Mouse (Mus musculus) left cerebral cortex, adult 9 months (tissue): ENCODE data around the gene Tlnrd1.

ENCODE experiments used
- DNase-seq, 2 experiments: peaks; one replicate each; pipeline ENCODE4 v3.0.0; 2022; ENCODE audit warnings: low spot score in 2 of 2

Gene Tlnrd1

DNA sequence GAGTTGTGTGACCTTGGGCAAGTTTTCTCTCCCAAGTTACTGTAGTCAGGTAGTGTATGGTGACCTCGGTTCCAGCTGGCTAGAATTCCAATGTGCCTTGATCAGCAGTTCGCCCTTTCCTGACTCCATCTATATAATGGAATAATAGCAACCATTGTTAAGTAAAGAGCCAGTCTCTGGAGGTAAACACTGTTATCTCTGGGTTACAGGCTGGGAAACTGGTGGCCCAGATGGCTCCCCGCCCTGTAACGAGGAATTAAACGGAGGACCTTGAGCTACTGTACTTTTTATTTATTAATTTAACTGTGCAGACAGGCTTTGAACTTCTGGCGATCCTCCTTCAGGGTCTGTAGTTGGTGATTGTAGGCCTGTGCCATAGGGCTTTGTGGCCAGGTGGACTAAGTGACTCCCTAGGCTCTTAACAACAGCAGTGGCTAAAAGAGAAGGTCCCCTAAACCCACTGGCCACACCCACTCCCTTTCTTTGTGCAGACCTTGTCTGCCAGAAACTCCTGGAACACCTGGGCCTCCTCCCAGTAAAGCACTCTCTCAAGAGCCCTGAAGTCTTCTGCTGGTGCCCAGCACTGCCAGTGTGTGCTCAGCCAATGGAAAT is 922 bp upstream of the Tlnrd1 start:
- DNase-seq: no peak

DNA sequence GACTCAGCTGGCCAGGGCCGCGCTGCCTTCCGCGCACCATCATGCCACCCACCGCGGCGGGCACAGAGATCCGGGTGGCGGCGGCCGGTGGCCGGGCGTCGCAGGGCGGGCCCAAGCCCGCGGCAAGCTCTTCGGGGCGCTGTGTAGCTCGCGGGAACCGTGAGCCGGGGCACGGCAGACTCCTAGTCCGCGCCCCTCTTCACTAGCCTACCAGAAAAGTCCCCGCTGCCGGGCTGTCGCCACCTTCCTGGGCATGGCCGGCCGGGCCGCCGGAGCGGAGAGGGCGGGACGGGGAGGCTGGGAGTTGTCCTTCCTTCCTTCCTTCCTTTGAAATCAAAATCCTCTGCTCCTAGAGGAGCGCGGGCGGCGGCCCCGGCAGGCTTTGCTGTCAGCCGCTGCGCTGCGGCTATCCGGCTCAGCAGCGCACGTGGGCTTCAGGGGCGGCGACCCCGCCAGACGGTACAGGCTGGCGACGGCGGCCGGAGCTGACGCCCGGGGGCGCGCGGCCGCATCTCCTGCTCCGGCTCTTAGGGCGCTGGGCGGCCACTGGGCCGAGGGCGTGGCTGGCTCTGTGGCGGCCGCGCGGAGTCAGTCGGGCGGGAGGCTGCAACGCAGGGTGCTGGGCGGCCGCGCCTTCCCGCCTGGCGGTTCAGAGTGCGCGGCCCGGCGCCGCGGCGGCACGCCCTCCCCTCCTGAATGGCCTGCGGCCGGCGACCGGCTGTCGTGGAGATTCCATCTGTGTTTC is 657 bp downstream of the Tlnrd1 start:
- peak in 1 of 2 experiments; percentile 55 for DNase-seq

DNA sequence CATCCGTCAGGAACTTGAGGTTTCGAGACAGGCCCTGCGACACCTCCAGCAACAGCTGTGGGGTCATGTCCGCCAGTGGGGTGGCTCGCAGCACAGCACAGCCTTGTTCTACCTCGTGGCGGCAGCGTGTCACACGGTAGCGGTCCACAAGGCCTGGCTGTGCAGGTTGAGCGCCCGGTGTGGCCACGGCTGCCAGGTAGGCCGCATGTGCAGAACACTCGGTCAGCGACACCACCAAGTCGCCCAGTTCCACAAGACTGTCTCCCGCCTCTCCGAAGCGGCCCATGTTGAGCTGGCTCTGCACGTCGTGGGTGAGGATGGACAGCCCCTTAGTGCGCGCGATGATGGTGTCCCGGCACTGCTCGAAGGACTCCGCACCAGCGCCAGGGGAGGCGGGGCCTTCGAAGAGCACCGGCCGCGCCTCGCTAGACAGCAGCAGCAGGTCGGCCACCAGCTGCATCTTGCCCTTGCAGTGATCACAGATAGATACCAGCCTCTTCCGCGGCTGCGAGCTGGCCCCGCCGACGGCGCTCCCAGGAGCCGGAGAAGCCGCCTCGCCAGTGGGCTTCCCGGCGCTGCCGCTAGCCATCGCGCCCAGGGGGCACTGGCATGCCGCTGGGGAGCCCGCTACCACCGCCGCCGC is 1.4 kb downstream of the Tlnrd1 start:
- DNase-seq: peak in 1 of 2 experiments; percentile 30

DNA sequence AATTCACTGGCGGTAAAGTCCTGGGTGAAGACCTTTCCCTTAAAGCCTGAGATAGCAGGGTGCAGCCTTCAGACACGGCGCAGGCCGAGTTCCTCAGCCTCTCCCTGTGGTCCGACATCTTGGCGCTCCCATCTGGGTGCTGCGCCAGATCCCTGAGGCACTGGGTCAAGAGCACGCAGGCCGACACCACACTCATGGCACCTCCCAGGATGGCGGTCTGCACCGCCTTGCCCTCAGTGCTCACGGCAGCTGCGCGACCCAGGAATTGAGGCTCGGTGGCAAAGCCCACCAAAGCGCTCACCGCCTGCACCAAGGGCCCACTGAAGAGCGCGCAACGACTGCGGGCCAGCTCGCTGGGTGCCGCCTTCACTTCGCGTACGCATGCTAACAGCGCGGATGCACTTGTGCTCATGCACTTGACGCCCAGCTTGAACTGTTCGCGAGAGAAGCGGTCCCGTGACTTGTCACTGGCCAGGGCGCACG is 1.9 kb downstream of the Tlnrd1 start:
- no peak for DNase-seq

DNA sequence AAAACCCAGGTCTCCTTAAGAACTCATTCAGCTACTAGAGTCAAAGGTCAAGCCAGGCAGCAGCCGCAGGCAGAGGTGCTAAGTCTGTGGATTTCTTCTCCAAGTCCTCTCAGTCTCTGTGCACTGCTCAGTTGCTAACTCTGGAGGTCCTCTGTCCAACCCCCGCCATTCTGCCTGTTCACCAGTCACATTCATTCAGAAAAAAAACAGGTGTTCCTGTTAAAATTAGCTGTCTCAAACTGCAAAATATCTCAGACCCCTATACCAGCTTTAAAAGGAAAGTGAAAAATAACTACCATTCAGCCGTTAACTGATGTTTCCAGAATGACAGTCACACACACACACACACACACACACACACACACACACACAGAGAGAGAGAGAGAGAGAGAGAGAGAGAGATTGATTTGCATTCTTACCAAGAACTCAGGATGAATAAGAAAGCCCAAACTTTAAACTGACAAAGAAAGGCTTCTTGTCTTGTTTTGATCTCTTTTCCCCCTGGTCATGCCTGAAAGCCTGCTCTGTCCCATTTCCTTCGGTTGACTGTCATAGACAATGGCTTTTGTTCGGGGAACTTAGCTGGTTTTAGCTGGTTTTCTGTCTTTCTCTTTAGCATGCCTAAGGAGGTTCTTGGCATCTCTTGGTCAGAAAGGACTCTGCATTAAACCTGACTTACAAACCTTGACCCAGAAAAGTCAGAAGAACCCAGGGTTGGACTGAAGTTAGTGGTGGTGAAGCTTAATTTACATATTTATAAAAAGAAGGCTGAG is 5.2 kb downstream of the Tlnrd1 start:
- DNase-seq: no peak

DNA sequence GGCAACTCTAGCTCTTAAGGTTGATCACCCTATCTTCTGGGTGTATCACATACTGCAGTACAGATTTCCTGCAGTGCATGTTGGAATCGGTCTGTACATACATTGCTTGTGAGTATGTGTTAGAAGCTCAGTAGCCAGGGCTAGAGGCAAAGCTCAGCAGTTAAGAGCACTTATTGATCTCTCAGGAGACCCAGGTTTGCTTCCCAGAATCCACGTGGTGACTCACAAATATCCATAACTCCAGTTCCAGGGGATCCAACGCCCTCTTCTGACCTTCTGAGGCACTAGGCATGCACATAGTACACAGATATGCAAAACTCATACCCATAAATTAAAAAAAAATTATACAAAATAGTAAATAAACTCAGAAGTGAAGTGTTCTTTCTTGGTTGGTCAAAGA is 7.0 kb downstream of the Tlnrd1 start:
- DNase-seq: no peak

DNA sequence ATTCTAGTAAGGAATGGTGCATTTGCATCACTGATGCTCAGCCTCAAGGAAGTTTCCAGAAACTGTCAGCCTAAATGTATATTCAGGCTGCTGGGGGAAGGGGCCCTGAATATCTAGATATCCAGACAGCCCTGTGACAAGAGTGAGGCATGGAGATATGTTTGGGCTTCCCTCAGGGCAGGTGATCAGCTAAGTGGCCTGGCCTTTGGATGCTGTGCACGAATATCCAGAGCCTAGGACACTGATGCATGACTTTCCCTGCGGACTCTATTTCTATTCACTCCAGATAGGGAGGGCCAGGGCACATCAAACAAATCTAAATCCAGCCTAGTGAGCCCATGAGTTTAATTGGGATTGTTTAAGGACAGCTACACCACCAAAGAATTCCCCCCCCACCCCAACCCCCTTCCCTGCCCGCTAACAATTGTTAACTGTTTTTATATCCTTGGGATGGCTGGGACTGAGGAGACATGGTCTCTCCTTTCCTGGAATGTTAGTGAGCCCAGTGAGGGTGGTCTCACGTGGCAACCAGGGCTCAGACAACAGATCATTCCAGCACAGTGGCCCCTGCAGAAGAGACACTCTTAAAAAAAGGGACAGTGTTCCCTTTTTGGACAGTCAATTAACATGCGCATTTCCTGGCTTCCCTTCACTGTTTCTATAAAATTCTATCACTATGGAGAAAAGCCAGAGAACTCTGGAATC is 14.1 kb downstream of the Tlnrd1 start:
- DNase-seq: no peak

DNA sequence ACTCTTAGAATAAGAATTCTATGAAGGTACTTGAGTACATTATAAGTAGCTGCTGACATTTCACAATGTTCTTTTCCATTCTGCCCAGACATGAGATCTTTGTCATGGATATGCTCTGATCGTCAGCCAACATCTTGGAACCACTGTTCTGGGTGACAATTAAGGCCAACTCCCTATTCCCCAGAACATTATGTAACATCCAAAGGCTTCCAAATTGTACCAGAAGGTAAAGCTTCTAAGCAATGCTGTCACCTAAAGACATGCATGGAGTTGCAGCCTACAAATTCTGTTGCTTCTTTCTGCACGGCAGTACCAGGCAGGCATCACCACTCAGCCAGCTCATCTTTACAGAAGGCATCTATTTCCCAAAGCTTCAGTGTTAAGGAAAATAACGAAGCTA is 15.9 kb downstream of the Tlnrd1 start:
- DNase-seq: no peak

DNA sequence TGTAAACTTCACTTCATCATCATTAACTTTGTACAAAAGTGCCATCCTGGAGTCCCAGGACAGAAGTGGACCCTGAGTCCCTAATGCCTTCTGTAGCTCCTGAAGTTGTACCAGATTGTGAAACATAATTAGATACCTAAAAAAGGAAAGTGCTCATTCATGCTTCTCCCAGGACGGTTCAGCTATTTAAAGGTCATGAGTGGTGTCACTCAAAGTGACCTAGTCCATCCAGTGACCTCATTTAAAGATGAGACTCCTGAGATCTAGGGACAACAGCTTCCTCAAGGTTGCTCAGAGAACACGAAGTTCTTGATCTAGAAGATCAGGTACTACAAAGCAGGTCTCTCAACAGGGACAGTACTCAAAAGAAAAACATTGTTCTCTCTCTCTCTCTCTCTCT is 20.6 kb downstream of the Tlnrd1 start:
- no peak for DNase-seq

DNA sequence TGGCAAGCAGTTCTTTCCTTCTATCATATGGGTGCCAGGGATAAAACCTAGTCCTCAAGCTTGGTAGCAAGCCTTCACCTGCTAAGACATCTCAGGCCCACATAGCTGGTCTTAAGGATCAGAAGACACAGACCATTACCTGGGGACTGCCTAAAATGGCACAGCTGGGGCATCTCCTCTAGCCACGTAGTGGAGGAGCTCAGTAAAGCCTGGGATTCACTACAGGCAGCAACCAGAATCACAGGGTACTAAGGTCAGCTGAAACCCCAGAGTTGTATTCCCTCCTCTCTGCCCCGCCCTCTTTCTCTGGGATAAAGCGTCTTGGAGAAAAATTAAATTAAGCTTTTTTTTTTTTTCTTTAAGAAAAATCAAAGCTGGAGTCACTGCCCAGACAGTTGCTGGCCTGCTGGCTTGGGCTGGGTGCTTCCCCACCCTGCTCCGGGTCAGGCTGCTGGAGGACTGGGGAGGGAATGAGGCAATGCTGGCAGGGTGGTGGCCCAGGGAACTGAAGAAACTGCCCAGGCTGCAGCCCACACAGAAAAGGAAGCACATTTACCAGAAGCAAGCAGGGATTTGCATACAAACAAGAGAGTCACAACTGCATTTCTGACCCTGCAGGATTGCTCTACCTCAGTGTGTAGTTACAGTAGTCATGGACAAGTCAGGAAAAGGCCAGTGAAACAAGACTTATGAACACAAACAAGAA is 24.6 kb downstream of the Tlnrd1 start:
- no peak for DNase-seq

DNA sequence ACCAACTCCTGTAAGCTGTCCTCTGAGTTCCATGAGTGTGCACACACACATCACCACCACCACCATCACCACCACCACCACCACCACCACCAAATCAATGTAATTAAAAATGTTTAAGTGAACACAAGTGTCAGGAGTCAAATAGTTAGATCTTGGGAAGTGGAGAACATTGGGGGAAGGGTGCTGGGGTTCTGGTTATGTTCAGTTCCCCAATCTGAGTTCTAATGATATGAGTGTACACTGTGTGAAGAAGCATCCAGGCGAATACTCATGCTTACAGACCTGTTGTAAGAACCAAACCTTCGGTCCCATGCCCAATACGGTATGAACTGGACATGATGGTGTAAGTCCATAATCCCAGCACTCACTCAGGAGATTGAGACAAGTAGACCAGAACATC is 26.2 kb downstream of the Tlnrd1 start:
- DNase-seq: no peak

DNA sequence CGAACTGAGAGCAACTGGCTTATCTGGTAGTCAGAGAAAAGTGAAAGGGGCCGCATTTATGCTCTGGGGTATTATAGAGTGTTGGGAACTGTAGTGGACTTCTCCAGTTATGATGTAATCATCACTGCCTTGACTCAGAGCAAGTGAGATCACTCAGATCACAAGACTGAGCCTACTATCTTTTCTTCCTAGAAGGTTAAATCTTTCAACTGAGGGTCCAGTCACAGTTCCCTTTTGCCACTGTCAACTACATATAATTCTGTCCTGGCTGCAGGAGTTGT is 27.0 kb downstream of the Tlnrd1 start:
- no peak for DNase-seq

DNA sequence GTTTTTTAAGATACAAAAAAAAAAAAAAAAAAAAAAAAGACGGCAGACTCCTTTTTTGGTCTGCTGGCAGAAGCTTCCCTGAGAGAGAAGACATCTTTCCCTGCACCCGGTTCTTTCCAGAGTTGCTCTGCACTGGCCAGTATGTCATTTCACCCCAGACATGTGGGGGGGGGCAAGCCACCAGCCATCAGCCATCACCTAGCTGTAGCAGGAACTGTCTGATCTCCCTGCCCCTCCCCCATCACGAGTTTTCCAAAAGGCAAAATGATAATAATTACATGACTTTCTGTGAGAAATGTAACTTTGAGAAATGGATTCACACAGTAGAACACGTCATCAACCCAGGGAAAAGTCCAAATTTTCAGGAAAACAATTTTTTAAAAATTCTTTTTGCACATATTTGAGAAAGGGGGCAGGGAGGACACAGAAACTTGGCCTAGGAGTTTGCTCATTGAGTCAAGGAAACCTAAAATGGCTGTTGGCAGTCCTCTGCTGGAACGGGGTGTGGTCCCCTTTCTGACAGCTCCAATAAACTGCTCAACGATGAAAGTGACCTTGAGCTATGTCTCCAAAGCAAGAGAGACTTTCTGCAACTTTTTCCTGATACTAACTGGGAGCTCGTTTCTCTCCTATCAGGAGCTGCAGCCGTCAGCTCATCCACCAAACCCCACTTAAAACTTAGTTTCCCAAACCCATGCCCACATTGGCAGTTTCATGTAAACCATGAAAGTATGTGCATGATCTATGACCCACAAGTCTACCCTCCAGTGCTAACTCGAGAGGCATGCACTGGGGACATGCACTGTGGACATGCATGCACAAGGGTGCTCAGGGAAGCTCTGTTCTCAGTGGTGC is 27.5 kb downstream of the Tlnrd1 start:
- DNase-seq: no peak

DNA sequence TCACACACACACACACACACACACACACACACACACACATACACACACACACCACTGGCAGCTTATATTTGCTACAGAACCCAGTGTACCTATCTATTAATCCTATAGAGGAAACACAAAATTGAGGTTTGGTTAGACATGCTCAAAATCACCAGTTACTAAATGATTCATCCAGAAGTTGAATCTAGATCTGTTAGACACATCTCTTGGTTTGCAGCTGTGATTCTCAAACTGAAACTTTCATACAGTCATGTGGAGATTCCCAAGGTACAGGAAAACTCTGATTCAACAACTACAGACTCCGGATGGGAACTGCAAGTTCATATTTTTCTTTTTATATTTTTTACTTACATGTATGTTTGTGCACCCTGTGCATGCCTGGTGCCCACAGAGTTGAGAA is 28.9 kb downstream of the Tlnrd1 start:
- no peak for DNase-seq

DNA sequence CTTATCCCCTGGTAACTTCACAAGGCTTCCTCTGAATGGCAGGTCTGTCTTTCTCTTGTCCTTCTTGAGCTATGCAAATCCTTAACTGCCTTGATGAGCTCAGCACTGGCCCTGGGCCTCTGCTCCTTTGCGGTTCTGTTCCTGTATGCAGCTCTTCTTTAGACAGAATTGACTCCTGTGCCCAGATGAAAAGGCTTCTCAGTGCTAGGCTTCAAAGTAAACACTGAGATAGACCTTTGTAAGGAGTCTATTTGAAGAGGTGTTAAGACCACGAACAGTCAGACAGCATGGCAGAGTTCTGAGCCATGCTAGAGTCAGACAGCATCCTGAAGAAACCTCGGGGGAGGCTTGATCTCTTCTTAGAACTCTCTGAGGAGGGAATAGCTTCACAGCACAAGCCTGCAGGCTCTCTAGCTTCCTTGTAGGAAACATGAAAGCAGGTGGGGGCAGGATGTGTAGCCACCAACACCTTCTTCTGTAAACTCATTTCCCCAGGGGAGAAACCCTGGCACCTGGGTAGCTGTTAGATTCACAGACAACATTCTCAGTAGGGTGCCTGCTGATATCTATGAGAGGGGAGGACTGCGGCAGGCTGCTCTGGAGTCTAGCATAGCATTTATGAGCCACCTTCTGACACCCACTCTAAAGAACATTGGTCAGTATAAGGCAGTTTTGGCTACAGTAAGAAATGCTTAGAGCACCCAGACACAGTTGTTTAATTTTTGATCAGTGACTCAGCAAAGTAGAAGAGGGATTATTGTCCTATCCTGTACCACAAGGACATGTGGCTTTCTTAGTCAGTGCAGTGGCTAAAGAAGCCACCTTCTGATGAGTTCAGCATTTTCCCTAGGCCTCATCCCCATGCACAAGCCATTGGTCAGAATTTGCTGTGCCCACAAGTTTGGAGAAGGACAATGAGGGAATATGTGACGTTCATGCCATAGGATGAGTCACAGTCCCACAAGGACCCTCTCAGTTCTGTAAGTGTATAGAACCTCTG is 31.4 kb downstream of the Tlnrd1 start:
- DNase-seq: no peak

DNA sequence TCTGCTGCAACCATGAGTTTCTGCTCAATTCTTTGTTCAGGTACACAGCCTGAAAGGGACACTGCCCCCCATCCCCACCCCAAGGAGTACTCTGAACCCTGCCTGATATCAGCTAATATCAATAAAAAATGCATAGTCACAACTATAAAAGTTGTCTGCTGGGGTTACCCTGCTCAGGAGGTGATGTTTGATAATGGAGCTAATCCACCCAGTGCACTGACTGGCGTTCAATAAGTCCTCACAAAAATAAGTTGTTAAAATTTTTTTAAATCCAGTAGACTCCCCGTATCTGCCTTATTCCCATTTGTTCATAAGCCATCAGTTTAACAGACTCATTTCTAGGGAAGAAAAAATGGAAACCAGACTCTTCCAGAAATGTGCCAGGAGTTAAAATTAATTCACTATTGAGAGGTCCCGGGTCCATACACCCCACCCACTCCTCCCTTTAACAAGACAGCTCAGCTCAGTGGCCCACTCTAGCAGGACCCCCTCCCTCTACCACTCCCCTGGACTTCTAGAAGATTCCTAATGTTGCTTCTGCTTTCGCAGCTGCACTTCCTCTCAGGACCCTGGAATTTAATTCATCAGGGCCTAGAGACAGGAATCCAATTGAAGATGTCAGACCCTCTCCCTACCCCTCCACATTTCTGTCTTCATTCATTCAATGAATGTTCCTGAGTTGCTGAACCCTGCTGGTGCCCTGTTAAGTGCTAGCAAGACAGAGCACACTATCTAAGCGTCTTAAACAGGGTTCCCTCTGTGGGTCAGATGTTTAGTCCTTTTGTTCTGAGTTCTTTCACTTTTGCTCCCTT is 32.3 kb downstream of the Tlnrd1 start:
- no peak for DNase-seq

DNA sequence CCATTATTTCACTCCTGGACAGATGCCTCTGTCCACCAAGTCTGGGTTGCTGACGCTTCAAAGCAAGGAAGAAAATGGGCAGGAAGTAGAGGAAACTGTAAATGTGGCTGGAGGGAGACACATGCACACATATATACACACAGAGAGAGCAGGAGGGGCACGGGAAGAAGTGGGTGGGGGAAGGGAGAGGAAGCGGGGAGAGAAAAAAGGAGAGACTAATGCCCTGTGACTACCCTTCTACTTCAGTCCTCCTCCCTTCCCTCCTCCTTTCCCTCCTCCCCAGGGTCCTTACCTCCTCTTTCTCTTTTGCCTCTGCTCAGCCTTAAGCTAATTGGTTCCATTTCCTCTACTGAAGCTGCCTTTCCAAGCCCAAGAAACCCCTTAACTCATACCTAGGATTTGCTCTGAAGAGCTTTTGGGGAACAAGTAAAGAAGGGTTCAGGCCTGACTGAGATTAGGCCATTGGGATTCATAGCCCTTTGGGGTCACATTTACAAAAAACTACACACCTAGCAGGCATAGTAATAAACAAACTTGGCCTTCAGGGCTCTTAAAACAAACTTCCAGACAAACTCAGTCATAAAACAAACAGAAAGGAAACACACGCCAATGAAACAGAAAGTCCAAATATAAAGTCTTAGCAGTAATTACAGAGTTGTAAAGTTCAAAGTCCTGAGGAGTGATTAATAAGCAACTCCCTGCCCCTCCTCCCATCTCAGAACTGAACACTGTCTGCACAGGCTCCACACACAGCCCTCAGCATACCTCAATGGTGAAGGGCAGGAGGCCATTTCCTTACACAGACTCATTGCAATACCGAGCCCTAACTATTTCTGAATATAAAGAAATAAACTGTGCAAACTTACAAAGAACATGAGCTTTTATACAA is 36.7 kb downstream of the Tlnrd1 start:
- no peak for DNase-seq
